Mouse (Mus musculus) heart, embryonic 12.5 days (tissue): ENCODE results near the gene Hist1h4i. TPM values are rescaled to one million over a fixed set of nuclear protein-coding genes. Genes with fewer than 3 reads are reported as not detected.

Experiments
- ATAC-seq: fragments of 200-750 bp; cut with Nextera tagmentation; 2 replicates; pipeline ENCODE4 v1.8.0; 2017; ENCODE audit warnings: moderate TSS enrichment, moderate library complexity; ENCODE audit not compliant: insufficient number of reproducible peaks, low FRiP score
- H3K27ac ChIP-seq: fragments of 300-500 bp; sonication (generic); 2 replicates; pipeline ENCODE4 v1.5.1; 2016; ENCODE audit warnings: mild to moderate bottlenecking, moderate library complexity; ENCODE audit not compliant: poor library complexity, severe bottlenecking
- H3K27me3 ChIP-seq: fragments of 300-500 bp; sonication (generic); replicated peaks from 2 replicates; pipeline ENCODE4 v1.6.1; 2016; ENCODE audit warnings: mild to moderate bottlenecking, moderate library complexity
- H3K36me3 ChIP-seq: fragments of 300-500 bp; sonication (generic); 2 replicates; pipeline ENCODE4 v1.6.1; 2016; ENCODE audit warnings: mild to moderate bottlenecking, moderate library complexity
- H3K4me1 ChIP-seq: fragments of 300-500 bp; sonication (generic); replicated peaks from 2 replicates; pipeline ENCODE4 v1.6.1; 2016; ENCODE audit warnings: mild to moderate bottlenecking
- H3K4me2 ChIP-seq: fragments of 300-500 bp; sonication (generic); 2 replicates; pipeline ENCODE4 v1.6.1; 2016; ENCODE audit warnings: mild to moderate bottlenecking, moderate library complexity
- H3K4me3 ChIP-seq: fragments of 300-500 bp; sonication (generic); 2 replicates; pipeline ENCODE4 v1.5.1; 2016; ENCODE audit warnings: mild to moderate bottlenecking
- H3K9ac ChIP-seq: fragments of 300-500 bp; sonication (generic); 2 replicates; pipeline ENCODE4 v1.6.1; 2016; ENCODE audit warnings: mild to moderate bottlenecking, moderate library complexity
- H3K9me3 ChIP-seq: fragments of 300-500 bp; sonication (generic); replicated peaks from 2 replicates; pipeline ENCODE4 v1.6.1; 2016; ENCODE audit warnings: mild to moderate bottlenecking, moderate library complexity
- WGBS: fragments of 180-500 bp; shearing (Covaris S2); methylation state at CpG from one replicate; pipeline ENCODE4 v1.1.7; 2016; 5-methylcytosine and 5-hydroxymethylcytosine counted together
- microRNA-seq: library from miRNA; unstranded; fragments of <30 nt; microRNA quantifications from one replicate; pipeline ENCODE4, GENCODE M21; 2017
- polyA plus RNA-seq: library from polyadenylated mRNA; unstranded; fragments of >200 nt; fragmentation: Nextera tagmentation; extraction: Ambion mirVana; gene quantifications from 2 replicates; pipeline ENCODE4 v1.2.1, GENCODE M21; 2016

The Hist1h4i gene
- polyA plus RNA-seq, 1 experiment from 2014 or later = 10.4 TPM

DNA sequence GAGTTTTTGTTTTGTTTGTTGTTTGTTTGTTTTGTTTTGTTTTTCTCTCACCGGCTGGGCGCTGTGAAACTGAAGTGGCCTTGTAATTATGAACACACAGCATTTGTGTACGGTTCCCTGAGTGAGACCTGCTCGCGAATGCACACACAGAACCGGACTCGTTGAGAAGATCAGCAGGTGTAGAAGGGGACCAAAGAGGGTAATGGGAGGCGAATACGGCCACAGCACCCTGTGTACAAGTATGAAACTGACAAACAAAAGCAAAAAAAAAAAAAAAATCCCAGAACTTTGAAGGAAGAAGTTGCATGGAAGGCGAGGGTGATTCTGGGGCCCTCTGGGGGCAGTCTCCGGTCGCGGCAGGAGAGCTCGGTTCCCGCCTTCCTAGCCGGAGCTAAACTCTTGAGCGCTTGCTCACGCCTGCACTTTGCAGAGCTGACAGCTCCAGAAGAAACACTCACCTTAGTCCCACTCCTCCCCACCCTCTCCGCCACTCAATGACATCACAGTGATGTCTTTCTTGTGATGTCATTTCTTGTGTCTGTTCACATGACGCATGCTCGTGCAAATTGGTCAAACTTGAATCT is 45.7 kb downstream of the Hist1h4i start:
- Histone ChIP-seq H3K27me3 (peaks cover 36% of the 10 kb centered on the region), H3K36me3 (no peaks in the 10 kb centered on the region), H3K27ac (no peak overlapping the region), H3K9me3 (0 out of 2 replicates have a peak, but pooled peaks cover 7% of the 10 kb centered on the region), H3K4me1 (peaks cover 6% of the 10 kb centered on the region; the same call in 1 of the 2 replicates), H3K4me2 (peak overlapping the region; percentile 81), H3K9ac (peak overlapping the region; percentile 63; the same call in 1 of the 2 replicates), H3K4me3 (peak overlapping the region; percentile 54)
- under 1% methylated on average over 21 of the region's 21 CpGs for WGBS
- ATAC-seq = no peak

DNA sequence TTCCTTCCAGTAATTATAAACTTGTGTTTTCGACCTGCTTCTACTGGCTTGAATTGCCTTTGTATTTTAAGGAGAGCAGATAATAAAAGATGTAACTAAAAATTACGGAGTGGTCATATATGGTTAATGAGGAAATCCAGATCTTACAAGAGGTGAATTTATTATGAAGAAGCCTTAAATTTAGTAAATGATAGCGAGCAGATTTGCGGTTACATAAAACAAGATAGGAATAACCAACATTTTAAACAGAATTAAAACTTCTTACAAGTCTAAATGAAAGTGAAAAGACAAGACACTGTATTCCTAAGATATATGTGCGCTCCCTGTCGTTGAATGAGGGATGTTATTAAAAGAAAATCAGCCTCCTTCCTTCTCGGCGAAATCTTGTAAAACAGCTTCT is 46.3 kb downstream of the Hist1h4i start:
- Histone ChIP-seq H3K4me3 (peak overlapping the region; percentile 54), H3K27me3 (peaks cover 32% of the 10 kb centered on the region), H3K9me3 (0 out of 2 replicates have a peak, but pooled peaks cover 7% of the 10 kb centered on the region), H3K4me1 (peaks cover 6% of the 10 kb centered on the region; the same call in 1 of the 2 replicates), H3K9ac (peak overlapping the region; percentile 63; the same call in 1 of the 2 replicates), H3K27ac (no peak overlapping the region), H3K36me3 (no peaks in the 10 kb centered on the region), H3K4me2 (peak overlapping the region; percentile 81)
- no peak for ATAC-seq
- WGBS = 4% methylated on average over 8 of the region's 8 CpGs

DNA sequence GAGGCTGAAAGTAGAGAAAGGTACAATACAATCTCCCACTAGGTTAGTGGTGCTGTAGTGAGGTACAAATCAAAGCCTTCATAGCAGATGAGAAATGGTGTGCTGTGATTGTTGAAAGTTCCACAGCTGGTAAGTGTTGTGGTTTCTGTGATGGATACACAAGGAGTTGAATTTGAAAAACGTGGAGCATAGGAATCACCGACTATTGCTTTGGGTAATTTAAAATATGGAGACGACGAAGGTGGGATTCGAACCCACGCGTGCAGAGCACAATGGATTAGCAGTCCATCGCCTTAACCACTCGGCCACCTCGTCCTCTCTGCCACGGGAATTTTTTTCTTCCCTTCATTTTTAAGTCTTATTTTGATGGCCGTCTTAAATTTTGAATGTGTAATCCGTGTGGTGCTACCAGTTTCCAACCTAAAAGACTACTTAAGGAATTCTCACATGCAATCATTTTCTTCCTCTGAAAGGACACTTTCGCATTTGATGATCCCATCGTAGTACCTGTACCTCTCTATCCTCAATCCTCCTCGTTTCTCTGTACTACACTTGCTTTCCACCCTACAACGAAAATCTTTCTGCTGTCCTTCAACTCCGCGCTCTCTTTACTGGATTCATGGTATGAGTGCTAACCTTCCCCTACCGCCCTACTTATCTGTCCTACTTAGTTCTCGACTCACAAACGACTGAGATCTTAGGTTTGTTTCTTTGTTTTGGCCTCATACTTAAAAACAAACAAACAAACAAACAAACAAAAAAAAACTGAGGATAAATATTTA is 47.0 kb downstream of the Hist1h4i start:
- Histone ChIP-seq H3K4me2 (peak overlapping the region; percentile 56), H3K9ac (no peak overlapping the region), H3K9me3 (0 out of 2 replicates have a peak, but pooled peaks cover 7% of the 10 kb centered on the region), H3K27ac (no peak overlapping the region), H3K4me3 (peak overlapping the region; percentile 32), H3K27me3 (peaks cover 25% of the 10 kb centered on the region), H3K36me3 (no peaks in the 10 kb centered on the region), H3K4me1 (peaks cover 6% of the 10 kb centered on the region; the same call in 1 of the 2 replicates)
- no peak for ATAC-seq
- WGBS = 1% methylated on average over 22 of the region's 22 CpGs

DNA sequence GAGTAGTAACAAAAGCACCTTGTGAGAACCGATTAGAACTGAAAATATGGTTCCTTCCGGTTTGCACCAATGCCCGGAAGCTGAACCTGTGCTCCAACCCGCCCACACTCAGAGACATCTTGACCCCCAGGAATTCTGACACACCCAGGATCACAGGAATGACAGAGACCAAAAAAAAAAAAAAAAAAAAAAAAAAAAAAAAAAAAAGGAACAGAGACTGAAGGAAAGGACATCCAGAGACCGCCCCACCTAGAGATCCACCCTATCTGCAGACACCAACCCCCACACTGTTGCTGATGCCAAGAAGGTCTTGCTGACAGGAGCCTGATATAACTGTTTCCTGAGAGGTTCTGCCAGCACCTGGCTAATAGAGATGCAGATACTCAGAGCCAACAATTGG is 48.6 kb downstream of the Hist1h4i start:
- no peak overlapping the region for H3K4me3 ChIP-seq
- no peak overlapping the region for H3K4me2 ChIP-seq
- H3K4me1 ChIP-seq = peaks cover 6% of the 10 kb centered on the region; the same call in 1 of the 2 replicates
- no peaks in the 10 kb centered on the region for H3K36me3 ChIP-seq
- 64% methylated on average over 5 of the region's 5 CpGs for WGBS
- H3K27ac ChIP-seq = no peak overlapping the region
- no peak for ATAC-seq
- 0 out of 2 replicates have a peak, but pooled peaks cover 7% of the 10 kb centered on the region for H3K9me3 ChIP-seq
- peaks cover 9% of the 10 kb centered on the region for H3K27me3 ChIP-seq
- no peak overlapping the region for H3K9ac ChIP-seq

Small RNAs within 50 kb of the gene (microRNA-seq; reads per million reads assigned to microRNA genes)
- not detected for gene Gm26300
- gene Gm44390 = not detected
- not detected for gene Gm44486

Other genes with a start within 250 kb of the Hist1h4i start
- gene Hist1h2bq, start 231.2 kb downstream of the Hist1h4i start, polyA plus RNA-seq = 8.4 and 12.7 TPM in 2 replicates
- gene Hist1h2ao, start 230.9 kb downstream of the Hist1h4i start, polyA plus RNA-seq = 2.6 TPM in 1 of 2 replicates, not detected in the other
- not detected in 2 replicates for gene Hist1h4m, start 229.6 kb downstream of the Hist1h4i start, polyA plus RNA-seq
- 8.4 and 15.5 TPM in 2 replicates for gene Hist1h4n, start 209.2 kb downstream of the Hist1h4i start, polyA plus RNA-seq
- 2,122 and 2,141 TPM in 2 replicates for gene Hist1h2ap, start 207.9 kb downstream of the Hist1h4i start, polyA plus RNA-seq
- 8.1 and 12.8 TPM in 2 replicates for gene Hist1h2br, start 207.6 kb downstream of the Hist1h4i start, polyA plus RNA-seq
- 7.5 and 8.3 TPM in 2 replicates for gene Zfp184, start 96.3 kb downstream of the Hist1h4i start, polyA plus RNA-seq
- 0.13 and 0.14 TPM in 2 replicates for gene Pom121l2, start 60.2 kb downstream of the Hist1h4i start, polyA plus RNA-seq
- 0.17 and 0.28 TPM in 2 replicates for gene Prss16, start 31.6 kb downstream of the Hist1h4i start, polyA plus RNA-seq
- 3.7 and 5.0 TPM in 2 replicates for gene Hist1h2ah, start 5.8 kb downstream of the Hist1h4i start, polyA plus RNA-seq
- gene Hist1h2bk, start 5.5 kb downstream of the Hist1h4i start, polyA plus RNA-seq = 2.3 and 3.6 TPM in 2 replicates
- 11.6 and 14.5 TPM in 2 replicates for gene Hist1h2ag, start 1.6 kb upstream of the Hist1h4i start, polyA plus RNA-seq
- 3.4 and 6.2 TPM in 2 replicates for gene Hist1h2bj, start 1.9 kb upstream of the Hist1h4i start, polyA plus RNA-seq
- not detected in 2 replicates for gene Vmn1r188, start 43.1 kb upstream of the Hist1h4i start, polyA plus RNA-seq
- not detected in 2 replicates for gene Vmn1r189, start 64.5 kb upstream of the Hist1h4i start, polyA plus RNA-seq
- not detected in 2 replicates for gene Vmn1r191, start 142.6 kb upstream of the Hist1h4i start, polyA plus RNA-seq
- not detected in 2 replicates for gene Vmn1r192, start 149.8 kb upstream of the Hist1h4i start, polyA plus RNA-seq
- gene Vmn1r193, start 181.8 kb upstream of the Hist1h4i start, polyA plus RNA-seq = not detected in 2 replicates
- gene Vmn1r194, start 202.9 kb upstream of the Hist1h4i start, polyA plus RNA-seq = not detected in 2 replicates
- gene Vmn1r195, start 229.2 kb upstream of the Hist1h4i start, polyA plus RNA-seq = not detected in 2 replicates
- gene Vmn1r196, start 248.6 kb upstream of the Hist1h4i start, polyA plus RNA-seq = not detected in 2 replicates